Mouse (Mus musculus) adrenal gland, adult 2 months (tissue): ENCODE results near the gene Olfr1284. TPM values are rescaled to one million over a fixed set of nuclear protein-coding genes. Genes with fewer than 3 reads are reported as not detected.
"Not testable (repeated sequence)": the region's sequence is repeated elsewhere in the genome, so short reads cannot be mapped to it uniquely, and the experiment has no call there.

Source experiments
- DNase-seq: peaks from one replicate; pipeline ENCODE4 v3.0.0; 2021
- long read RNA-seq: library from polyadenylated mRNA; stranded (forward); transcript quantifications from one replicate; pipeline ENCODE4 v2.0.0, GENCODE M21; 2021
- polyA plus RNA-seq: library from polyadenylated mRNA; depleted of rRNA; stranded (reverse); fragments of >200 nt; gene quantifications from 2 replicates; pipeline ENCODE4 v1.2.3, GENCODE M21; 2012; rRNA removed
- total RNA-seq, 2 experiments: library from RNA; stranded (reverse); gene quantifications; 2 replicates each; pipeline ENCODE4 v1.2.3; 2021

Olfr1284 gene
- total RNA-seq, result not detected
- polyA plus RNA-seq, result not detected in 2 replicates
- long read RNA-seq, result 0 reads

GRCm38 (mm10) chr2:111375222-111375621 is at the start of gene Olfr1284:
Gene Olfr1284, plus strand, starts transcription at chr2:111375522.
- no peak for DNase-seq

- no peak for DNase-seq
These were observed 49.1 kb upstream of the Olfr1284 start, which contains the start of gene Olfr1281 for GRCm38 (mm10) chr2:111326220-111326619. Gene Olfr1281, plus strand, starts transcription at chr2:111326520.

- DNase-seq, result not testable (repeated sequence)
These were observed 41.6 kb upstream of the Olfr1284 start for GRCm38 (mm10) chr2:111333721-111334120.

GRCm38 (mm10) chr2:111335976-111336375 is 39.3 kb upstream of the Olfr1284 start, which contains the start of gene Olfr1282:
Gene Olfr1282, minus strand, starts transcription at chr2:111336076.
- no peak for DNase-seq

- DNase-seq, result no peak
These were observed 8.8 kb upstream of the Olfr1284 start, which contains the start of gene Olfr1283 for GRCm38 (mm10) chr2:111366490-111366889. Gene Olfr1283, plus strand, starts transcription at chr2:111366790.

- DNase-seq, result no peak
These were observed 47.6 kb downstream of the Olfr1284 start, which contains the start of gene Olfr1286 for GRCm38 (mm10) chr2:111422931-111423330. Gene Olfr1286, minus strand, starts transcription at chr2:111423115.

Other genes starting within 250 kb of the Olfr1284 start
- gene Gm15130, start 222.6 kb upstream of the Olfr1284 start, total RNA-seq, result not detected
- not detected in 2 replicates for gene Gm15130, start 222.6 kb upstream of the Olfr1284 start, polyA plus RNA-seq
- gene 4930430A15Rik, start 145.9 kb upstream of the Olfr1284 start, total RNA-seq, result not detected
- gene 4930430A15Rik, start 145.9 kb upstream of the Olfr1284 start, polyA plus RNA-seq, result not detected in 2 replicates
- not detected for gene Olfr1275, start 140.2 kb upstream of the Olfr1284 start, total RNA-seq
- gene Olfr1275, start 140.2 kb upstream of the Olfr1284 start, polyA plus RNA-seq, result not detected in 2 replicates
- not detected for gene Olfr1276, start 121.0 kb upstream of the Olfr1284 start, total RNA-seq
- not detected in 2 replicates for gene Olfr1276, start 121.0 kb upstream of the Olfr1284 start, polyA plus RNA-seq
- gene Olfr1277, start 101.4 kb upstream of the Olfr1284 start, total RNA-seq, result not detected
- gene Olfr1277, start 101.4 kb upstream of the Olfr1284 start, polyA plus RNA-seq, result not detected in 2 replicates
- gene Olfr1278, start 85.4 kb upstream of the Olfr1284 start, total RNA-seq, result not detected
- gene Olfr1278, start 85.4 kb upstream of the Olfr1284 start, polyA plus RNA-seq, result not detected in 2 replicates
- gene Olfr1279, start 74.9 kb upstream of the Olfr1284 start, total RNA-seq, result not detected
- not detected in 2 replicates for gene Olfr1279, start 74.9 kb upstream of the Olfr1284 start, polyA plus RNA-seq
- gene Olfr1280, start 61.5 kb upstream of the Olfr1284 start, total RNA-seq, result not detected
- gene Olfr1280, start 61.5 kb upstream of the Olfr1284 start, polyA plus RNA-seq, result not detected in 2 replicates
- not detected for gene Olfr1281, start 49.0 kb upstream of the Olfr1284 start, total RNA-seq
- not detected in 2 replicates for gene Olfr1281, start 49.0 kb upstream of the Olfr1284 start, polyA plus RNA-seq
- gene Olfr1282, start 39.4 kb upstream of the Olfr1284 start, total RNA-seq, result not detected
- not detected in 2 replicates for gene Olfr1282, start 39.4 kb upstream of the Olfr1284 start, polyA plus RNA-seq
- gene Olfr1283, start 8.7 kb upstream of the Olfr1284 start, total RNA-seq, result not detected
- not detected in 2 replicates for gene Olfr1283, start 8.7 kb upstream of the Olfr1284 start, polyA plus RNA-seq
- gene Olfr1286, start 47.6 kb downstream of the Olfr1284 start, total RNA-seq, result not detected
- not detected in 2 replicates for gene Olfr1286, start 47.6 kb downstream of the Olfr1284 start, polyA plus RNA-seq
- not detected for gene Olfr1287, start 73.6 kb downstream of the Olfr1284 start, total RNA-seq
- gene Olfr1287, start 73.6 kb downstream of the Olfr1284 start, polyA plus RNA-seq, result not detected in 2 replicates
- not detected for gene Olfr1288, start 98.6 kb downstream of the Olfr1284 start, total RNA-seq
- gene Olfr1288, start 98.6 kb downstream of the Olfr1284 start, polyA plus RNA-seq, result not detected in 2 replicates
- gene Olfr1289, start 105.3 kb downstream of the Olfr1284 start, total RNA-seq, result not detected
- gene Olfr1289, start 105.3 kb downstream of the Olfr1284 start, polyA plus RNA-seq, result not detected in 2 replicates
- not detected for gene Olfr1290, start 118.3 kb downstream of the Olfr1284 start, total RNA-seq
- not detected in 2 replicates for gene Olfr1290, start 118.3 kb downstream of the Olfr1284 start, polyA plus RNA-seq
- not detected for gene Olfr1291-ps1, start 121.7 kb downstream of the Olfr1284 start, total RNA-seq
- not detected in 2 replicates for gene Olfr1291-ps1, start 121.7 kb downstream of the Olfr1284 start, polyA plus RNA-seq
- not detected for gene Olfr1293-ps, start 149.7 kb downstream of the Olfr1284 start, total RNA-seq
- not detected in 2 replicates for gene Olfr1293-ps, start 149.7 kb downstream of the Olfr1284 start, polyA plus RNA-seq
- gene Olfr1294, start 164.8 kb downstream of the Olfr1284 start, total RNA-seq, result not detected
- gene Olfr1294, start 164.8 kb downstream of the Olfr1284 start, polyA plus RNA-seq, result not detected in 2 replicates
- gene Olfr1295, start 194.2 kb downstream of the Olfr1284 start, total RNA-seq, result not detected
- not detected in 2 replicates for gene Olfr1295, start 194.2 kb downstream of the Olfr1284 start, polyA plus RNA-seq